Mouse (Mus musculus) erythroblast, embryonic 14.5 days (primary cell): ENCODE measurements around the gene Gabrp.

ENCODE experiments used
- GATA1 ChIP-seq: IDR thresholded peaks from 2 replicates; pipeline ENCODE4 v1.6.1; 2012; ENCODE audit warnings: low read length, inconsistent platforms, mixed read lengths
- TAL1 ChIP-seq: IDR thresholded peaks from 3 replicates; pipeline ENCODE4 v1.6.1; 2012; ENCODE audit warnings: low read length, inconsistent platforms, mixed read lengths

GRCm38 (mm10) chr11:33563921-33564320 lies 14.8 kb downstream of the Gabrp start:
- no peak for TF ChIP-seq GATA1
- TF ChIP-seq TAL1, result no peak
